ENCODE assay signal across 8 mouse cellular contexts in the genomic region with DNA sequence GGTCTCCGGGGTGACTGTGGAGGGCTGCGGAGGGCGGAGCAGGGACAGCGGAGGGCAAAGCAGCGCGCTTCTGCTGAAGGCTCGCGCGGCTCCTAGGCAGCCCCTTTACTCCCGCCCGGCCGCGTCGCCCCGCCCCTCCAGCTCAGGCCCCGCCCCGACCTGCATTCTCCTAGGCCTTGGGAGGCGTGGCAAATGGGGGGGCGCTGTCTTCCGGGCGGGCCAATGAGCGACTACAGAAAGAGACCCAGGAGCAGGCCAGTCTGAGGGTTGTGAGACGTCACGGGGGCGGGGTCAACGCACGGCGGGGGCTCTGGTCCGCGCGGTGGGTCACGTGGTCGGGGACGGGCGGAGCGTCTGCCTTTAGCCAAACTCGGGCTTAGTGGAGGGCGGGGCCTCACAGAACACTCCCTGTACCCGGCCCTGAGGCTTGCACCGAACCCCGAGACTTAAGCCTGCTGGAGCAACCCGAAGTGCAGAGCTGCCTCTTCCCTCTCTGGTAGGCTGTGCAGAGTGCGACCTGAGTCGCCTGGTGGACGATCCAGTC. TPM values are rescaled to one million over a fixed set of nuclear protein-coding genes. Genes with fewer than 3 reads are reported as not detected.
DNase-seq lines count a peak whose midpoint lies in the region; ATAC-seq and TF ChIP-seq lines count a peak whose summit lies in the region.

Gk (minus strand) TSS at position 276 of the 544 bp plus-strand sequence.

- H3K27me3 ChIP-seq in heart, embryonic 12.5 days (replicated peaks) = no peaks in the 10 kb centered on the region
- no peaks in the 10 kb centered on the region for H3K27me3 ChIP-seq in kidney, postnatal 0 days (ENCODE audit: insufficient read depth, low read length)
- H3K27me3 ChIP-seq in liver, embryonic 11.5 days (replicated peaks; ENCODE audit: control insufficient read depth, insufficient read depth, low read length) = no peaks in the 10 kb centered on the region
- H3K27me3 ChIP-seq in stomach, embryonic 14.5 days (ENCODE audit: control insufficient read depth, insufficient read depth, low read length) = no peaks in the 10 kb centered on the region

- no peaks in the 10 kb centered on the region for H3K36me3 ChIP-seq in heart, embryonic 12.5 days
- H3K36me3 ChIP-seq in kidney, postnatal 0 days (ENCODE audit: insufficient read depth, low read length) = no peaks in the 10 kb centered on the region
- no peaks in the 10 kb centered on the region for H3K36me3 ChIP-seq in liver, embryonic 11.5 days (ENCODE audit: control insufficient read depth, insufficient read depth, low read length)
- H3K36me3 ChIP-seq in stomach, embryonic 14.5 days (ENCODE audit: control insufficient read depth, insufficient read depth, low read length) = no peaks in the 10 kb centered on the region

- peak within 1 kb of the TSS; percentile 81 for H3K9ac ChIP-seq in heart, embryonic 12.5 days
- peak within 1 kb of the TSS; percentile 70 for H3K9ac ChIP-seq in kidney, postnatal 0 days (ENCODE audit: low read depth, low read length)
- H3K9ac ChIP-seq in liver, embryonic 11.5 days (ENCODE audit: low read depth, low read length) = peak within 1 kb of the TSS; percentile 72
- H3K9ac ChIP-seq in stomach, embryonic 14.5 days (replicated peaks; ENCODE audit: low read depth, low read length) = peak within 1 kb of the TSS; percentile 38; the same call in 1 of the 2 replicates

- peak; percentile 96 for DNase-seq in CD4-positive helper T cell, adult 2 months (ENCODE audit: low read depth, low spot score)
- DNase-seq in brain, embryonic 18.5 days (ENCODE audit: low read depth, low spot score) = peak; percentile 89
- peak; percentile 95 for DNase-seq in kidney, postnatal 0 days (ENCODE audit: low spot score)
- peak; percentile 89 for DNase-seq in liver, embryonic 11.5 days (ENCODE audit: low spot score)
- DNase-seq in naive thymus-derived CD4-positive, alpha-beta T cell, adult 2 months (ENCODE audit: low read depth) = peak; percentile 94

- peak within 1 kb of the TSS; percentile 74 for H3K4me2 ChIP-seq in heart, embryonic 12.5 days
- peak within 1 kb of the TSS; percentile 63 for H3K4me2 ChIP-seq in kidney, postnatal 0 days (ENCODE audit: low read length)
- H3K4me2 ChIP-seq in liver, embryonic 11.5 days = peak within 1 kb of the TSS; percentile 70
- peak within 1 kb of the TSS; percentile 53 for H3K4me2 ChIP-seq in stomach, embryonic 14.5 days (replicated peaks; ENCODE audit: low read depth, low read length)

- H3K4me1 ChIP-seq in heart, embryonic 12.5 days (replicated peaks) = no peaks in the 10 kb centered on the region
- no peaks in the 10 kb centered on the region for H3K4me1 ChIP-seq in kidney, postnatal 0 days (replicated peaks; ENCODE audit: insufficient read depth, low read length)
- H3K4me1 ChIP-seq in liver, embryonic 11.5 days (replicated peaks; ENCODE audit: control insufficient read depth, insufficient read depth, low read length) = no peaks in the 10 kb centered on the region
- no peaks in the 10 kb centered on the region for H3K4me1 ChIP-seq in stomach, embryonic 14.5 days (ENCODE audit: control insufficient read depth, insufficient read depth, low read length)

- ATAC-seq in erythroid progenitor cell, adult 5-6 weeks (replicated peaks; ENCODE audit: low FRiP score, poor library complexity, severe bottlenecking) = peak; percentile 92
- peak; percentile 98 for ATAC-seq in heart, embryonic 12.5 days (ENCODE audit: insufficient number of reproducible peaks, low FRiP score)
- peak; percentile 99 for ATAC-seq in kidney, postnatal 0 days (replicated peaks; ENCODE audit: low FRiP score, low read depth)
- peak; percentile 98 for ATAC-seq in liver, embryonic 11.5 days (replicated peaks; ENCODE audit: low FRiP score)
- peak; percentile 98 for ATAC-seq in stomach, embryonic 14.5 days (ENCODE audit: insufficient number of reproducible peaks, insufficient read depth, low FRiP score, low read depth)

- 11% methylated on average over 31 of the region's 45 CpGs for WGBS in heart, embryonic 12.5 days
- WGBS in kidney, postnatal 0 days = 24% methylated on average over 45 of the region's 45 CpGs
- 13% methylated on average over 41 of the region's 45 CpGs for WGBS in liver, embryonic 11.5 days
- 22% methylated on average over 36 of the region's 45 CpGs for WGBS in stomach, embryonic 14.5 days

- no peak; the same call in 1 of the 2 replicates for TF ChIP-seq CTCF in kidney, postnatal 0 days (IDR thresholded peaks at IDR 0.05; ENCODE audit: low read depth)

- H3K27ac ChIP-seq in heart, embryonic 12.5 days (ENCODE audit: poor library complexity, severe bottlenecking) = peak within 1 kb of the TSS; percentile 91
- H3K27ac ChIP-seq in kidney, postnatal 0 days = peak within 1 kb of the TSS; percentile 96
- peak within 1 kb of the TSS; percentile 87 for H3K27ac ChIP-seq in liver, embryonic 11.5 days (ENCODE audit: low read depth, low read length)
- peak within 1 kb of the TSS; percentile 77; the same call in 1 of the 2 replicates for H3K27ac ChIP-seq in stomach, embryonic 14.5 days (ENCODE audit: low read length)

- peak within 1 kb of the TSS; percentile 64 for H3K4me3 ChIP-seq in heart, embryonic 12.5 days
- H3K4me3 ChIP-seq in kidney, postnatal 0 days (replicated peaks; ENCODE audit: low read depth, low read length) = peak within 1 kb of the TSS; percentile 51
- peak within 1 kb of the TSS; percentile 59 for H3K4me3 ChIP-seq in liver, embryonic 11.5 days (ENCODE audit: low read depth, low read length)
- H3K4me3 ChIP-seq in stomach, embryonic 14.5 days (ENCODE audit: low read depth, low read length) = peak within 1 kb of the TSS; percentile 41

- H3K9me3 ChIP-seq in heart, embryonic 12.5 days (replicated peaks) = 0 out of 2 replicates have a peak, but pooled peaks cover 3% of the 10 kb centered on the region
- no peaks in the 10 kb centered on the region for H3K9me3 ChIP-seq in kidney, postnatal 0 days (replicated peaks; ENCODE audit: low read length)
- no peaks in the 10 kb centered on the region for H3K9me3 ChIP-seq in liver, embryonic 11.5 days (ENCODE audit: control insufficient read depth, low read length)
- no peaks in the 10 kb centered on the region for H3K9me3 ChIP-seq in stomach, embryonic 14.5 days (ENCODE audit: control insufficient read depth, low read depth, low read length)

RNA-seq across cellular contexts. Expression of gene Gk, which starts in this region (rescaled TPM):
- total RNA-seq in erythroid progenitor cell, adult 5-6 weeks (2015; ENCODE audit: low replicate concordance) = 6.3 and 9.4 TPM in 2 replicates
- 2.2 and 12.8 TPM in 2 replicates for total RNA-seq in erythroid progenitor cell, adult 5-6 weeks (2017; ENCODE audit: low replicate concordance)
- polyA plus RNA-seq in heart, embryonic 12.5 days (2016; fragmentation: Nextera tagmentation; extraction: Ambion mirVana) = 22.3 and 24.9 TPM in 2 replicates
- polyA plus RNA-seq in kidney, postnatal 0 days (2015; fragmentation: Nextera tagmentation; extraction: Ambion mirVana) = 55.6 and 59.5 TPM in 2 replicates
- polyA plus RNA-seq in liver, embryonic 11.5 days (2014; fragmentation: Nextera tagmentation; extraction: Ambion mirVana) = 6.9 and 7.1 TPM in 2 replicates
- 11.2 and 11.5 TPM in 2 replicates for polyA plus RNA-seq in stomach, embryonic 14.5 days (2014; fragmentation: Nextera tagmentation; extraction: Ambion mirVana)

Comparison
In these comparisons a context has a peak if more than half of its experiments do, and no peak if none do; other contexts are left out.
1. Peak in every context shown above with its lines: DNase-seq, ATAC-seq, H3K4me3 ChIP-seq and H3K27ac ChIP-seq.